Mouse (Mus musculus) lung, postnatal 0 days (tissue): Measurements from ENCODE around the gene Alox5ap.

ENCODE experiments used
- CTCF ChIP-seq: IDR thresholded peaks from 2 replicates; pipeline ENCODE4 v1.5.1; 2016; ENCODE audit warnings: antibody characterized with exemption, mild to moderate bottlenecking
- EP300 ChIP-seq: IDR thresholded peaks from 2 replicates; pipeline ENCODE4 v1.6.1; 2016; ENCODE audit warnings: antibody characterized with exemption, mild to moderate bottlenecking, control low read depth

DNA sequence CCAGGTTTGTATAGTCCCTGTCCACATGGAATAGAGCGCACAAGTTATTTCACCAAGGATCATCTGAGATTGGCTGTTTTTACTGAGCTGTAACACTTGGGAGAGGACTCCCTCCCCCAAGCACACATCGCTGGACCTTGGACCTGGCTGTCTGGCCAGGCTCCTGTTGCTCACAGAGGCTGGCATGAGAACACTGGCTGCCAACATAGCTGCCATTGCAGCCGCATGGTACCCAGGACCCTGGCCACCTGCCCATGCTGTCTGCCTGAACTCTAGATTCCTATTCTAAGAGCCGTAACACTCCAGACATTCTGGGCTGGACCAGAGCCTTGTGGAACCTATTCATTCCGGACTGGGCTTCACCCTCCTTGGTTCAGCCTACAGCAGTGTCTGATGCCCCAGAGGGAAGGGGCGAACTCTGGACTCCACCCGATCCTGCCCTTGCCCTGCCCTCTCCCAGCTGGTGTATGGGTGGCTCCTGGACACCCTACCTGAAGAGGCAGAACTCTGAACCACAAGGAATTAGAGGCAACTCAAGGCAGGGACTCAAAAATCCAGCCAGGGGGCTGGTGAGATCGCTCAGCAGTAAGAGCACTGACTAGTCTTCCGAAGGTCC is 58.5 kb downstream of the Alox5ap start:
- no peak for TF ChIP-seq CTCF
- TF ChIP-seq EP300 = no peak
